Mouse (Mus musculus): Measurements from ENCODE around the gene Olfr153.

GRCm38 (mm10) chr2:87515046-87515445 is 16.6 kb upstream of the Olfr153 start:
- TF ChIP-seq CTCF (IDR thresholded peaks at IDR 0.05; ENCODE audit: low read depth): no peak
- no peak for TF ChIP-seq EP300 (IDR thresholded peaks at IDR 0.05; ENCODE audit: low read depth)

Data from liver, embryonic 14.5 days (tissue).